Mouse (Mus musculus) embryonic facial prominence, embryonic 15.5 days (tissue): ENCODE results near the gene Far2. TPM values are rescaled to one million over a fixed set of nuclear protein-coding genes. Genes with fewer than 3 reads are reported as not detected.
A peak's percentile ranks its signal among the peaks of the same experiment; 100 is the strongest.

Source experiments
- ATAC-seq: fragments of 200-750 bp; cut with Nextera tagmentation; 2 replicates; pipeline ENCODE4 v1.8.0; 2017; ENCODE audit warnings: low read depth, moderate TSS enrichment; ENCODE audit not compliant: insufficient number of reproducible peaks, low FRiP score, low TSS enrichment
- H3K27ac ChIP-seq: fragments of 300-500 bp; sonication (generic); replicated peaks from 2 replicates; pipeline ENCODE4 v1.5.1; 2015; ENCODE audit warnings: mild to moderate bottlenecking, inconsistent platforms
- H3K27me3 ChIP-seq: fragments of 300-500 bp; sonication (generic); 2 replicates; pipeline ENCODE4 v1.6.1; 2015; ENCODE audit warnings: inconsistent platforms
- H3K36me3 ChIP-seq: fragments of 300-500 bp; sonication (generic); 2 replicates; pipeline ENCODE4 v1.6.1; 2015; ENCODE audit warnings: mild to moderate bottlenecking, inconsistent platforms
- H3K4me1 ChIP-seq: fragments of 300-500 bp; sonication (generic); 2 replicates; pipeline ENCODE4 v1.6.1; 2015; ENCODE audit warnings: inconsistent platforms
- H3K4me2 ChIP-seq: fragments of 300-500 bp; sonication (generic); replicated peaks from 2 replicates; pipeline ENCODE4 v1.6.1; 2015; ENCODE audit warnings: mild to moderate bottlenecking, inconsistent platforms
- H3K4me3 ChIP-seq: fragments of 300-500 bp; sonication (generic); replicated peaks from 2 replicates; pipeline ENCODE4 v1.5.1; 2015; ENCODE audit warnings: mild to moderate bottlenecking, inconsistent platforms
- H3K9ac ChIP-seq: fragments of 300-500 bp; sonication (generic); 2 replicates; pipeline ENCODE4 v1.6.1; 2015; ENCODE audit warnings: inconsistent platforms
- H3K9me3 ChIP-seq: fragments of 300-500 bp; sonication (generic); replicated peaks from 2 replicates; pipeline ENCODE4 v1.6.1; 2016; ENCODE audit warnings: inconsistent platforms
- WGBS: fragments of 180-500 bp; shearing (Covaris S2); methylation state at CpG from one replicate; pipeline ENCODE4 v1.1.7; 2015; 5-methylcytosine and 5-hydroxymethylcytosine counted together
- polyA plus RNA-seq: library from polyadenylated mRNA; unstranded; fragments of >200 nt; fragmentation: Nextera tagmentation; extraction: Ambion mirVana; gene quantifications from 2 replicates; pipeline ENCODE4 v1.2.1, GENCODE M21; 2015

Far2 gene
- polyA plus RNA-seq, 1 experiment from 2014 or later = 6.4 TPM

DNA sequence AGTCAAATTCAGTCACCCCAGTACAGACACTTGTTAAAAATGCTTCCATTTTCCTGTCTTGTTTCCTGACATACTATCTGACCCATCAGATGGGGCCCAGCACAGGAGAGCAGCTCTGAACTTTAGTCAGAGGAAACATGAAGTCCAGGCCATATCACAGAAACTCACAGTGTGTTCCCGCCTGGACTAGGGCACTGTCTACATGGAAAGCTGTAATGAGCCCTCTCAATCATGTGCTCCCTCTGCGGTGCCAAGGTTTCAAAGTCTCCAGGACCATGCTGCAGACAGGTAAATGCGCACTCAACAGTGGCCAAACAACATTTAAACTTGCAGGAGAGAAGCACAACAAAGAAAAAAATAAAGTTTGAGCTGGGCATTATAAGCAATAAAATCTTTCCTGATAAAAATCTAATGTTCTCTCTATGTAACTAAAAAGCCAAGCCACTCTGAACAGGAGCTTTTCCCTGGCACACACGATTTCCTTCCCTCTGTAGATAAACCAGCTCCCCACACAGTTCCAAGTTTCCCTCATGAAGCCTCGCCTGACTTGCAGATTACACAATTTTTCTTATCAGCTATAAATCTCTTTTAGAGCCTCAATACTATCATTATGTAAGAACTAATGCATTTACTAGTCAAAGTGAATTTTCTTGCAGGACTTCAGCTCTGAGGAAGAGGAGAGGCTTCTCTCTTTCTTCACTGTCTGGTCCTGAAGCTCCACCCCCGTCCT, 147.1 kb downstream of the Far2 start:
- H3K27ac ChIP-seq = no peak overlapping the region
- H3K4me2 ChIP-seq = no peak overlapping the region
- H3K4me1 ChIP-seq = no peaks in the 10 kb centered on the region
- H3K9me3 ChIP-seq = no peaks in the 10 kb centered on the region
- H3K4me3 ChIP-seq = no peak overlapping the region
- WGBS = 89% methylated on average over 6 of the region's 6 CpGs
- no peaks in the 10 kb centered on the region for H3K27me3 ChIP-seq
- no peak for ATAC-seq
- peaks cover 56% of the 10 kb centered on the region for H3K36me3 ChIP-seq
- no peak overlapping the region for H3K9ac ChIP-seq

GRCm38 (mm10) chr6:148199177-148199576, 152.1 kb downstream of the Far2 start:
- Histone ChIP-seq H3K9me3 (no peaks in the 10 kb centered on the region), H3K36me3 (peaks cover 63% of the 10 kb centered on the region), H3K27me3 (no peaks in the 10 kb centered on the region), H3K4me2 (no peak overlapping the region), H3K4me3 (no peak overlapping the region), H3K27ac (no peak overlapping the region), H3K4me1 (no peaks in the 10 kb centered on the region), H3K9ac (no peak overlapping the region)
- WGBS = 89% methylated on average over 2 of the region's 2 CpGs
- no peak for ATAC-seq

GRCm38 (mm10) chr6:148199729-148200128, 152.7 kb downstream of the Far2 start:
- Histone ChIP-seq H3K4me2 (no peak overlapping the region), H3K4me1 (no peaks in the 10 kb centered on the region), H3K9me3 (no peaks in the 10 kb centered on the region), H3K9ac (no peak overlapping the region), H3K27ac (no peak overlapping the region), H3K27me3 (no peaks in the 10 kb centered on the region), H3K4me3 (no peak overlapping the region), H3K36me3 (peaks cover 59% of the 10 kb centered on the region)
- WGBS = 94% methylated on average over 3 of the region's 3 CpGs
- ATAC-seq = no peak

GRCm38 (mm10) chr6:148205134-148205533, 158.1 kb downstream of the Far2 start:
- 78% methylated on average over 1 of the region's 1 CpGs for WGBS
- Histone ChIP-seq H3K4me2 (no peak overlapping the region), H3K4me1 (no peaks in the 10 kb centered on the region; the same call in 1 of the 2 replicates), H3K36me3 (peaks cover 31% of the 10 kb centered on the region), H3K27me3 (no peaks in the 10 kb centered on the region), H3K9me3 (no peaks in the 10 kb centered on the region), H3K9ac (no peak overlapping the region), H3K4me3 (no peak overlapping the region), H3K27ac (no peak overlapping the region)
- no peak for ATAC-seq

- WGBS = 60% methylated on average over 1 of the region's 1 CpGs
- no peak overlapping the region for H3K9ac ChIP-seq
Measured at GRCm38 (mm10) chr6:148207522-148207921, 160.5 kb downstream of the Far2 start.

DNA sequence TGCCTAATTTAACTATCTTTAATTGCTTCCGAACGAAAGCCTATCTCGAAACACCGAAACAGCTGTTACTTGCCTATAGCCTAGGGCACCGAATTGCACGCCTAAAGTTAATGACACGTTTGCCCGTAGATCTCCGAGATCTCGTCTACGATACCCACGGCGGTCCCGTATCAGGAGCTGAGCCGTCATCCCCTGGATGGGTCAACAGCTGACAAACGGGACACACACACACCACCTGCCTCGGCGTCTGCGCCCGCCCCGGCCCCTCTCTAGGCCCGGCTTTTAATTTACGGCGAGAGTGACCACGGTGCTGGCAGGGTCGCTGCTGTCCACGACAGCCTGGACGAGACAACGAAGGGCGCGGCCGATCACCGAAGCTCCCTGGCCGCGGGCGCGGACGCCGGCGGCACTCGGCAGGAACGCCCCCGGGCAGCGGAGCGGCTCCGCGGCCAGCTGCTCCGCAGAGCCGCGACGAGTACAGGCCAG, 164.4 kb downstream of the Far2 start:
- Histone ChIP-seq H3K4me1 (peaks cover 8% of the 10 kb centered on the region), H3K36me3 (no peaks in the 10 kb centered on the region), H3K9me3 (no peaks in the 10 kb centered on the region), H3K9ac (peak overlapping the region; percentile 99), H3K4me2 (peak overlapping the region; percentile 65), H3K27me3 (no peaks in the 10 kb centered on the region), H3K27ac (peak overlapping the region; percentile 88), H3K4me3 (peak overlapping the region; percentile 97)
- WGBS = under 1% methylated on average over 51 of the region's 51 CpGs
- peak; percentile 41; the same call in 1 of the 2 replicates for ATAC-seq

More at GRCm38 (mm10) chr6:148207522-148207921, 160.5 kb downstream of the Far2 start:
- peaks cover 16% of the 10 kb centered on the region for H3K36me3 ChIP-seq
- H3K9me3 ChIP-seq = no peaks in the 10 kb centered on the region
- no peaks in the 10 kb centered on the region for H3K27me3 ChIP-seq
- H3K4me2 ChIP-seq = no peak overlapping the region
- peaks cover 4% of the 10 kb centered on the region for H3K4me1 ChIP-seq
- no peak overlapping the region for H3K4me3 ChIP-seq
- no peak overlapping the region for H3K27ac ChIP-seq
- no peak for ATAC-seq

GRCm38 (mm10) chr6:148211897-148212680, 165.0 kb downstream of the Far2 start, which contains the start of gene Ergic2:
Gene Ergic2 (minus strand): TSS chr6:148212374.
- WGBS = under 1% methylated on average over 61 of the region's 61 CpGs
- Histone ChIP-seq H3K4me1 (peaks cover 8% of the 10 kb centered on the region), H3K9ac (peak within 1 kb of the TSS; percentile 99), H3K27me3 (no peaks in the 10 kb centered on the region), H3K9me3 (no peaks in the 10 kb centered on the region), H3K36me3 (no peaks in the 10 kb centered on the region), H3K4me2 (peak within 1 kb of the TSS; percentile 65), H3K27ac (peak within 1 kb of the TSS; percentile 88), H3K4me3 (peak within 1 kb of the TSS; percentile 97)
- peak; percentile 96 for ATAC-seq

GRCm38 (mm10) chr6:148214765-148215164, 167.7 kb downstream of the Far2 start:
- Histone ChIP-seq H3K9ac (no peak overlapping the region), H3K4me1 (peaks cover 8% of the 10 kb centered on the region), H3K4me3 (no peak overlapping the region), H3K4me2 (no peak overlapping the region), H3K9me3 (no peaks in the 10 kb centered on the region), H3K27ac (no peak overlapping the region), H3K27me3 (no peaks in the 10 kb centered on the region), H3K36me3 (no peaks in the 10 kb centered on the region)
- ATAC-seq = no peak
- 1% methylated on average over 5 of the region's 5 CpGs for WGBS

DNA sequence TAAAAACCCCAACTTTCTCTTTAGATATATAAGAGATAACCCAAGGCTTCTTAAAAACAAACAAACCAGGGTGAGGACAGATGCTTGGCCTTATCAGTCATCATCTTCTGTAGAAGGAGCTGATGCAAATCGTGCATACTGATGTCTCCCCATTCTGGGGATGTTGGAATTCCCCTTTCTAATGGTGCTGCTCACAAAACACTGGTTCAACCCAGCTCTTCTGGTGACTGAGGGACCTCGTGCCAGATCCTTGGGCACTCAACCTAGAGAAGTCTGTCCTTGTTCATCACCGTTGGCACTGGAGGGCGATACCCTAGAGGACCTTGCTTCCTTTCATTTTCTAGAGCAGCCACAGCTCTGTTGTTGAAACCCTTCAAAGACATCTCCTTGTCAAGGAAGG, 169.7 kb downstream of the Far2 start:
- no peaks in the 10 kb centered on the region for H3K27me3 ChIP-seq
- peaks cover 4% of the 10 kb centered on the region; the same call in 1 of the 2 replicates for H3K4me1 ChIP-seq
- no peak overlapping the region for H3K27ac ChIP-seq
- ATAC-seq = no peak
- 88% methylated on average over 4 of the region's 4 CpGs for WGBS
- no peak overlapping the region for H3K9ac ChIP-seq
- H3K36me3 ChIP-seq = no peaks in the 10 kb centered on the region
- H3K4me3 ChIP-seq = no peak overlapping the region
- H3K4me2 ChIP-seq = no peak overlapping the region
- H3K9me3 ChIP-seq = no peaks in the 10 kb centered on the region

- ATAC-seq = no peak
- H3K4me1 ChIP-seq = no peaks in the 10 kb centered on the region
- 82% methylated on average over 2 of the region's 2 CpGs for WGBS
Measured at GRCm38 (mm10) chr6:148218235-148219076, 171.4 kb downstream of the Far2 start.

DNA sequence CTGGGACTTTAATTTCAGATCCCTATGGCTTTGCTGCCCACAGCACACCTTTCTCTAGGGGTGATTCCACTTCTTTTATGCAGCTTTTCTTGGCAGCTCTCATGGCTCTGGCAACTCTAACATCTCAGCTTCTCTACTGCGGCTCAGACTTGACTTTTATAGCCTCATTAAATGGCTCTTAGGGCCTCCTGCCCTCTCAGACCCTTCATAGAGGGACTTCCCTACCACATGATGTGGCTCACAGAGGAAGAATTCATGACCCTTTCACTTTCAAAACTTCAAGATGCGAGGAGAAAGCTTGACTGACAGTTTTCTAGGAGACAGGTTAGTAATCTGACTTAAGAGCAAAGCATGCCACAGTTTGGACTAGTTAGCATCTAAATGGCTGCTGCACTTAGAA, 175.6 kb downstream of the Far2 start:
- Histone ChIP-seq H3K4me3 (no peak overlapping the region), H3K27me3 (no peaks in the 10 kb centered on the region), H3K9me3 (no peaks in the 10 kb centered on the region), H3K36me3 (no peaks in the 10 kb centered on the region), H3K9ac (no peak overlapping the region), H3K4me1 (no peaks in the 10 kb centered on the region), H3K4me2 (no peak overlapping the region), H3K27ac (no peak overlapping the region)
- 66% methylated on average over 2 of the region's 2 CpGs for WGBS
- no peak for ATAC-seq

More at GRCm38 (mm10) chr6:148218235-148219076, 171.4 kb downstream of the Far2 start:
- Histone ChIP-seq H3K27ac (no peak overlapping the region), H3K36me3 (no peaks in the 10 kb centered on the region), H3K4me3 (no peak overlapping the region), H3K4me2 (no peak overlapping the region), H3K9ac (no peak overlapping the region), H3K9me3 (no peaks in the 10 kb centered on the region), H3K27me3 (no peaks in the 10 kb centered on the region)
